In genomic region chr16:42569335-42569734, GRCm38 (mm10) we compare ENCODE assay signal across 11 mouse cellular contexts.
"Had no signal": no experiment of that assay in that cellular context is flagged by ENCODE, and none has a peak within 500 bp of the region (broad histone marks: within the 10 kb centered on the region; RNA-seq: fewer than 3 reads in every experiment).

No protein-coding gene starts in this region.

- DNase-seq: lung, adult 18-20 months; lung, embryonic 14.5 days; lung, postnatal 10 days; lung, postnatal 4 days; retina, postnatal 1 day; right cerebral cortex, adult 18-20 months; right cerebral cortex, postnatal 25 days; right cerebral cortex, postnatal 4 days; spleen, adult 18-20 months; thymus, adult 2 months; thymus, postnatal 25 days had no signal
